Comparison of ENCODE assay signal across 21 mouse cellular contexts in the genomic region with DNA sequence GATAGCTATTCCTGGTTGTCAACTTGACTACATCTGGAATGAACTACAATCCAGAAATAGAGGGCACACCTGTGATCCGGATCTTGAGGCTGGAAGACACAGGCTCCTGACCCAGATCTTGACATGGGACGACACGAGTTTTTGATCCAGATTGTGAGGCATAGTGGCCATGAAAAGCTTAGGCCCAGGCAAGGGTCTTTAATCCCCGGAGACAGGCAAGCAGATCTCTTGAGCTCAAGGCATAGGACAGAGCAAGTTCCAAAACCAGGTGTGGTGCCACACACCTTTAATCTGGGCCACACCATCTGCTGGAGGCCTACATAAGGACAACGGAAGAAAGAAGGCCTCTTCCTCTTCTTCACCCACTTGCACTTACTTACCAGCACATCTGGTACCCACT. TPM values are rescaled to one million over a fixed set of nuclear protein-coding genes. Genes with fewer than 3 reads are reported as not detected.
DNase-seq lines count a peak whose midpoint lies in the region; TF ChIP-seq lines count a peak whose summit lies in the region.
"Had no signal": no experiment of that assay in that cellular context is flagged by ENCODE, and none has a peak within 500 bp of the region (broad histone marks: within the 10 kb centered on the region; RNA-seq: fewer than 3 reads in every experiment).

No protein-coding gene starts in this region.

- no peak overlapping the region for H3K4me3 ChIP-seq in heart, embryonic 10.5 days
- H3K4me3 ChIP-seq in liver, adult 2 months (ENCODE audit: insufficient read depth, low read depth, low read length), result no peak overlapping the region
- H3K4me3 ChIP-seq: forebrain, embryonic 15.5 days; limb, embryonic 13.5 days; midbrain, embryonic 12.5 days; neural tube, embryonic 13.5 days had no signal

- H3K9ac ChIP-seq in liver, adult 2 months (ENCODE audit: low read depth, low read length), result no peak overlapping the region
- H3K9ac ChIP-seq: forebrain, embryonic 15.5 days; hindbrain, embryonic 14.5 days; limb, embryonic 13.5 days; midbrain, embryonic 12.5 days; neural tube, embryonic 13.5 days had no signal

- H3K27ac ChIP-seq in heart, embryonic 10.5 days, result no peak overlapping the region
- H3K27ac ChIP-seq in liver, adult 2 months (replicated peaks; ENCODE audit: insufficient read depth, low read depth, low read length), result 0 out of 2 replicates have a peak overlapping the region, but pooled peaks have one; percentile 3
- H3K27ac ChIP-seq: forebrain, embryonic 15.5 days; hindbrain, embryonic 14.5 days; limb, embryonic 13.5 days; midbrain, embryonic 12.5 days; neural tube, embryonic 13.5 days had no signal

- intact Hi-C loops in heart, postnatal 10 days (cut with DNase I), result no loop called here

- no peak for TF ChIP-seq CTCF in liver, adult 2 months (IDR thresholded peaks at IDR 0.05; ENCODE audit: low read depth, low read length)

- H3K27me3 ChIP-seq in heart, embryonic 10.5 days (ENCODE audit: insufficient read depth, poor library complexity, severe bottlenecking), result no peaks in the 10 kb centered on the region
- no peaks in the 10 kb centered on the region for H3K27me3 ChIP-seq in liver, adult 2 months (ENCODE audit: control insufficient read depth, insufficient read depth, low read length)
- H3K27me3 ChIP-seq: forebrain, embryonic 15.5 days; limb, embryonic 13.5 days; midbrain, embryonic 12.5 days; neural tube, embryonic 13.5 days had no signal

- DNase-seq in heart, embryonic 10.5 days (ENCODE audit: low spot score), result peak; percentile 66
- no peak for DNase-seq in heart, postnatal 10 days
- DNase-seq in liver, adult 2 months (ENCODE audit: extremely low read depth, low read depth, low spot score), result peak; percentile 24
- no peak for DNase-seq in liver
- peak; percentile 17 for DNase-seq in thymus, postnatal 0 days (ENCODE audit: low spot score)
- no peak for DNase-seq in thymus, adult 18-20 months
- DNase-seq in cerebellum, adult 11 months, result no peak
- DNase-seq: adrenal gland, adult 8-10 months; cerebellum, adult 8-10 months; cerebellum, postnatal 36 days; gastrocnemius, postnatal 25 days; heart, postnatal 4 days; lung, postnatal 36 days; right cerebral cortex, postnatal 4 days; thymus, postnatal 36 days had no signal

- no peaks in the 10 kb centered on the region for H3K36me3 ChIP-seq in heart, embryonic 10.5 days
- no peaks in the 10 kb centered on the region for H3K36me3 ChIP-seq in liver, adult 2 months (ENCODE audit: control insufficient read depth, insufficient read depth, low read length)
- H3K36me3 ChIP-seq: forebrain, embryonic 15.5 days; G1E; limb, embryonic 13.5 days; midbrain, embryonic 12.5 days; neural tube, embryonic 13.5 days had no signal

- H3K9me3 ChIP-seq in heart, embryonic 10.5 days, result no peaks in the 10 kb centered on the region
- H3K9me3 ChIP-seq: forebrain, embryonic 15.5 days; G1E; limb, embryonic 13.5 days; midbrain, embryonic 12.5 days; neural tube, embryonic 13.5 days had no signal

- H3K79me2 ChIP-seq in liver, adult 2 months (ENCODE audit: control insufficient read depth, insufficient read depth, low read length), result no peaks in the 10 kb centered on the region

- no peak for TF ChIP-seq POLR2A in liver, adult 2 months (IDR thresholded peaks at IDR 0.05; ENCODE audit: extremely low read depth, insufficient read depth, low read length)

- H3K4me1 ChIP-seq in heart, embryonic 10.5 days, result peaks cover under 1% of the 10 kb centered on the region
- peaks cover 12% of the 10 kb centered on the region for H3K4me1 ChIP-seq in liver, adult 2 months (ENCODE audit: control insufficient read depth, insufficient read depth, low read length)
- H3K4me1 ChIP-seq: limb, embryonic 13.5 days; midbrain, embryonic 12.5 days had no signal

- WGBS in heart, embryonic 10.5 days, result 79% methylated on average over 5 of the region's 5 CpGs
- 84% methylated on average over 5 of the region's 5 CpGs for WGBS in liver, adult 2 months

RNA-seq across cellular contexts. Expression of gene 2610301B20Rik, which starts 50.2 kb away (rescaled TPM):
- polyA plus RNA-seq in heart, embryonic 10.5 days (2016; fragmentation: Nextera tagmentation; extraction: Ambion mirVana), result 22.9 and 23.8 TPM in 2 replicates
- 1 to 10 TPM; 8.8 to 9.9 TPM for total RNA-seq in heart, postnatal 10 days (2021)
- 2.7 and 3.0 TPM in 2 replicates for total RNA-seq in liver, adult 2 months (2014; rRNA removed)
- polyA plus RNA-seq in liver, adult 2 months (2012; rRNA removed), result 1.6 and 1.9 TPM in 2 replicates
- polyA plus RNA-seq in thymus, postnatal 0 days (2015; fragmentation: Nextera tagmentation; extraction: Ambion mirVana), result 19.7 and 20.3 TPM in 2 replicates

Comparison
In these comparisons a context has a peak if more than half of its experiments do, and no peak if none do; other contexts are left out.
1. DNase-seq: peak in heart, embryonic 10.5 days (single experiment), liver, adult 2 months (single experiment) and thymus, postnatal 0 days (single experiment); none in heart, postnatal 10 days (0 of 2), liver (single experiment), thymus, adult 18-20 months (0 of 2) and cerebellum, adult 11 months (single experiment).